Comparison of ENCODE assay signal across 13 mouse cellular contexts in genomic region chr7:65410668-65411067, GRCm38 (mm10).
A peak's percentile ranks its signal among the peaks of the same experiment; 100 is the strongest.
DNase-seq lines count a peak whose midpoint lies in the region; ATAC-seq and TF ChIP-seq lines count a peak whose summit lies in the region.
"Had no signal": no experiment of that assay in that cellular context is flagged by ENCODE, and none has a peak within 500 bp of the region (broad histone marks: within the 10 kb centered on the region; RNA-seq: fewer than 3 reads in every experiment).

No protein-coding gene starts in this region.

- no peak overlapping the region for H3K4me3 ChIP-seq in kidney, adult 2 months (ENCODE audit: insufficient read depth, low read depth, low read length)
- H3K4me3 ChIP-seq in kidney, embryonic 16.5 days (ENCODE audit: low read length) = no peak overlapping the region
- H3K4me3 ChIP-seq: stomach, embryonic 15.5 days had no signal

- H3K27ac ChIP-seq in kidney, adult 2 months (ENCODE audit: insufficient read depth, low read depth, low read length) = no peak overlapping the region
- no peak overlapping the region for H3K27ac ChIP-seq in kidney, embryonic 16.5 days (ENCODE audit: low read length)
- H3K27ac ChIP-seq: stomach, embryonic 15.5 days had no signal

- DNase-seq in adrenal gland, postnatal 10 days = peak; percentile 41
- no peak for DNase-seq in adrenal gland, postnatal 4 days (ENCODE audit: low spot score in 2 of 2)
- peak; percentile 46 for DNase-seq in kidney, adult 2 months
- peak; percentile 50 for DNase-seq in retina, postnatal 1 day
- no peak for DNase-seq in retina, embryonic 14.5 days (ENCODE audit: low spot score)
- peak; percentile 27 for DNase-seq in skeletal muscle tissue, adult 2 months (ENCODE audit: low read depth, low spot score)
- DNase-seq in c-Kit-positive CD71-positive TER-119-positive erythroid progenitor cells, embryonic 14.5 days (ENCODE audit: low spot score) = no peak
- DNase-seq: B cell, adult 2 months; cerebellum, postnatal 14 days; kidney, adult 9 months had no signal

- no peaks in the 10 kb centered on the region for H3K36me3 ChIP-seq in kidney, adult 2 months (ENCODE audit: control insufficient read depth, insufficient read depth, low read length)
- H3K36me3 ChIP-seq in kidney, embryonic 16.5 days (ENCODE audit: insufficient read depth, low read length) = no peaks in the 10 kb centered on the region
- H3K36me3 ChIP-seq: stomach, embryonic 15.5 days had no signal

- no peak for TF ChIP-seq CTCF in kidney, adult 2 months (conservative IDR thresholded peaks at IDR 0.05; ENCODE audit: insufficient read depth, insufficient read length, low read depth, low read length)

- no peak for TF ChIP-seq POLR2A in kidney, adult 2 months (IDR thresholded peaks at IDR 0.05; ENCODE audit: low read depth, low read length)

- no peak for ATAC-seq in kidney, embryonic 16.5 days (ENCODE audit: low FRiP score, low TSS enrichment)
- ATAC-seq: midbrain, embryonic 16.5 days had no signal

- H3K9me3 ChIP-seq in kidney, embryonic 16.5 days (ENCODE audit: low read length) = no peaks in the 10 kb centered on the region
- H3K9me3 ChIP-seq: stomach, embryonic 15.5 days had no signal

- no peaks in the 10 kb centered on the region for H3K4me1 ChIP-seq in kidney, adult 2 months (ENCODE audit: control insufficient read depth, insufficient read depth, low read length)
- peaks cover 24% of the 10 kb centered on the region for H3K4me1 ChIP-seq in kidney, embryonic 16.5 days (ENCODE audit: insufficient read depth, low read length)

- H3K9ac ChIP-seq in kidney, embryonic 16.5 days (replicated peaks; ENCODE audit: low read length) = no peak overlapping the region
- H3K9ac ChIP-seq: stomach, embryonic 15.5 days had no signal

- WGBS in kidney, adult 2 months = 57% methylated on average over 7 of the region's 7 CpGs
- WGBS in kidney, embryonic 16.5 days = 47% methylated on average over 7 of the region's 7 CpGs

- no peak overlapping the region for H3K4me2 ChIP-seq in kidney, embryonic 16.5 days (replicated peaks; ENCODE audit: low read depth, low read length)
- H3K4me2 ChIP-seq: stomach, embryonic 15.5 days had no signal

- H3K27me3 ChIP-seq in kidney, adult 2 months (replicated peaks; ENCODE audit: control insufficient read depth, insufficient read depth, low read length) = no peaks in the 10 kb centered on the region
- H3K27me3 ChIP-seq in kidney, embryonic 16.5 days (ENCODE audit: insufficient read depth, low read length) = no peaks in the 10 kb centered on the region
- H3K27me3 ChIP-seq: stomach, embryonic 15.5 days had no signal

Comparison
In these comparisons a context has a peak if more than half of its experiments do, and no peak if none do; other contexts are left out.
1. DNase-seq: peak in adrenal gland, postnatal 10 days (single experiment), kidney, adult 2 months (single experiment), retina, postnatal 1 day (single experiment) and skeletal muscle tissue, adult 2 months (single experiment); none in adrenal gland, postnatal 4 days (0 of 2), retina, embryonic 14.5 days (single experiment) and c-Kit-positive CD71-positive TER-119-positive erythroid progenitor cells, embryonic 14.5 days (single experiment).